Mouse (Mus musculus) bone marrow, adult 2 months (tissue): ENCODE measurements around the gene Stk4.

Experiments
- CTCF ChIP-seq: fragments of 200-500 bp; IDR thresholded peaks from 2 replicates; pipeline ENCODE4 v1.5.1; 2011; ENCODE audit warnings: low read length, control low read depth; ENCODE audit not compliant: control insufficient read depth, insufficient read depth
- POLR2A ChIP-seq: fragments of 200-500 bp; IDR thresholded peaks from 2 replicates; pipeline ENCODE4 v1.6.1; 2011; ENCODE audit warnings: low read depth, mild to moderate bottlenecking, control low read depth, low read length, borderline replicate concordance; ENCODE audit not compliant: control insufficient read depth

DNA sequence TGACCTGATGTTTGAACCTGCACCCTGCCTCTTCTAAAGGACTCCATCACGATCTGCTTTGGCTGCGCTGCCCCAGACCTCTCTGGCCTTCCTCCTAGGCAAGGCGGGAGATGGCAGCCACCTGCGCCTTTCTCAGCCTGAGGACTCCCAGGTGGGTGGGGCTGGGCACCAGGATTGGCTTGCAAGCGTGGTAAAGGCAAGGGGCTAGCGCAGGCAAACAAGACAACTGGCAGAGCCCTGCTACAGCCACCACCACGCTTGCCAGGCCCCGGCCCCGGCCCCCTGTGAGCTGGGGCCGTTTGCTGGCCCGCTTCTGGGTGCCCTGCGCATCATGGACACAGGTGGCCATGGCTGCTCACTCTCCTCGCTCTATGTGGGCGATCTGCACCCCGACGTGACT, 45.0 kb upstream of the Stk4 start, which contains the start of gene Pabpc1l:
- TF ChIP-seq CTCF (no peak), POLR2A (no peak)
